Mouse (Mus musculus) left cerebral cortex, adult 2 months (tissue): ENCODE results near the gene Rnf166. TPM values are rescaled to one million over a fixed set of nuclear protein-coding genes. Genes with fewer than 3 reads are reported as not detected.

Experiments
- DNase-seq, 2 experiments: peaks; one replicate each; pipeline ENCODE4 v3.0.0; 2021 to 2022; ENCODE audit warnings: low spot score in 2 of 2, mixed read lengths in 1 of 2; ENCODE audit errors: extremely low spot score in 1 of 2
- H3K27ac ChIP-seq: fragments of 200-600 bp; 2 replicates; pipeline ENCODE4 v1.8.1; 2022
- H3K4me3 ChIP-seq: fragments of 200-600 bp; 2 replicates; pipeline ENCODE4 v1.8.1; 2022
- CTCF ChIP-seq: fragments of 200-600 bp; IDR thresholded peaks from 2 replicates; pipeline ENCODE4 v1.8.1; 2022; ENCODE audit warnings: antibody characterized with exemption, mild to moderate bottlenecking, moderate library complexity
- intact Hi-C: fragments of 180-260 bp; cut with DNase I; formaldehyde crosslinking; loops from one replicate; pipeline ENCODE4 v1.15.1; 2025
- long read RNA-seq, 2 experiments: library from polyadenylated mRNA; stranded (forward); transcript quantifications; one replicate each; pipeline ENCODE4 v2.0.0; 2021; ENCODE audit warnings: borderline mapping rate in 2 of 2
- total RNA-seq, 2 experiments: library from RNA; stranded (reverse); gene quantifications; 2 replicates each; pipeline ENCODE4 v1.2.3; 2021

The Rnf166 gene
- total RNA-seq = 10 to 100 TPM; 37.6 to 37.9 TPM
- long read RNA-seq, experiment 1, transcript Rnf166-201 (6 exons, 1,783 nt) = major isoform, 28 of 46 reads
- long read RNA-seq, experiment 1, partial matches to known transcripts = 1 of 46 reads
- long read RNA-seq, experiment 1, other reads (novel, unspliced or antisense) = 17 of 46 reads
- long read RNA-seq, experiment 2, transcript Rnf166-201 (6 exons, 1,783 nt) = major isoform, 20 of 30 reads
- long read RNA-seq, experiment 2, partial matches to known transcripts = 2 of 30 reads
- long read RNA-seq, experiment 2, other reads (novel, unspliced or antisense) = 8 of 30 reads

- intact Hi-C loops = loop anchor here (1.0 to 10.0 kb wide), 4 partner anchors 14 to 191 kb away; partner anchors contain the start of genes Mvd, Zc3h18 and Zfpm1
- Histone ChIP-seq H3K27ac (peak within 1 kb of the TSS; percentile 93), H3K4me3 (peak within 1 kb of the TSS; percentile 91)
- DNase-seq = peak; percentile 93 to 97
- no peak for TF ChIP-seq CTCF
These were observed at the start of gene Rnf166, which contains the start of gene Ctu2 for GRCm38 (mm10) chr8:122475580-122476320. Rnf166 (minus strand) TSS chr8:122476064. Ctu2 (plus strand) TSS chr8:122476143.

GRCm38 (mm10) chr8:122525004-122525403 is 49.1 kb upstream of the Rnf166 start:
- intact Hi-C loops = no loop called here

GRCm38 (mm10) chr8:122524506-122524905 is 48.6 kb upstream of the Rnf166 start:
- intact Hi-C loops = no loop called here
- Histone ChIP-seq H3K4me3 (no peak overlapping the region), H3K27ac (no peak overlapping the region; the same call in 1 of the 2 replicates)
- DNase-seq = no peak
- TF ChIP-seq CTCF = no peak

More at GRCm38 (mm10) chr8:122525004-122525403, 49.1 kb upstream of the Rnf166 start:
- H3K27ac ChIP-seq = no peak overlapping the region
- no peak for DNase-seq
- TF ChIP-seq CTCF = no peak
- H3K4me3 ChIP-seq = no peak overlapping the region

- TF ChIP-seq CTCF = no peak
- Histone ChIP-seq H3K27ac (peak overlapping the region; percentile 13), H3K4me3 (peak overlapping the region; percentile 9; the same call in 1 of the 2 replicates)
- DNase-seq = peak; percentile 17 to 28
- intact Hi-C loops = no loop called here
These were observed 47.9 kb upstream of the Rnf166 start for GRCm38 (mm10) chr8:122523652-122524360.

- DNase-seq = no peak
- intact Hi-C loops = no loop called here
- Histone ChIP-seq H3K27ac (peak overlapping the region; percentile 13), H3K4me3 (no peak overlapping the region)
- no peak; the same call in 1 of the 2 replicates for TF ChIP-seq CTCF
These were observed 47.2 kb upstream of the Rnf166 start for GRCm38 (mm10) chr8:122522796-122523651.

GRCm38 (mm10) chr8:122520611-122521010 is 44.7 kb upstream of the Rnf166 start:
- no peak for TF ChIP-seq CTCF
- intact Hi-C loops = no loop called here
- Histone ChIP-seq H3K27ac (no peak overlapping the region), H3K4me3 (no peak overlapping the region)
- no peak for DNase-seq

GRCm38 (mm10) chr8:122517541-122518190 is 41.8 kb upstream of the Rnf166 start:
- no peak overlapping the region for H3K4me3 ChIP-seq
- H3K27ac ChIP-seq = peak overlapping the region; percentile 67
- TF ChIP-seq CTCF = no peak
- intact Hi-C loops = no loop called here
- no peak for DNase-seq

- DNase-seq = no peak
- TF ChIP-seq CTCF = no peak
- Histone ChIP-seq H3K4me3 (no peak overlapping the region), H3K27ac (no peak overlapping the region)
- intact Hi-C loops = no loop called here
These were observed 39.8 kb upstream of the Rnf166 start for GRCm38 (mm10) chr8:122515699-122516098.

- TF ChIP-seq CTCF = no peak
- H3K27ac ChIP-seq = no peak overlapping the region
- H3K4me3 ChIP-seq = no peak overlapping the region
- intact Hi-C loops = no loop called here
- DNase-seq = no peak
These were observed 36.5 kb upstream of the Rnf166 start for GRCm38 (mm10) chr8:122512392-122512791.

GRCm38 (mm10) chr8:122511552-122511951 is 35.7 kb upstream of the Rnf166 start:
- no peak for DNase-seq
- Histone ChIP-seq H3K27ac (no peak overlapping the region), H3K4me3 (no peak overlapping the region)
- no peak for TF ChIP-seq CTCF
- intact Hi-C loops = no loop called here
